Mouse (Mus musculus): ENCODE measurements at regions not wholly inside any gene's neighbourhood (a gene's known extent, or its start where the extent isn't known, plus 50 kb on each side); places are given as distances from the start of the nearest gene placed in this dataset.

DNA sequence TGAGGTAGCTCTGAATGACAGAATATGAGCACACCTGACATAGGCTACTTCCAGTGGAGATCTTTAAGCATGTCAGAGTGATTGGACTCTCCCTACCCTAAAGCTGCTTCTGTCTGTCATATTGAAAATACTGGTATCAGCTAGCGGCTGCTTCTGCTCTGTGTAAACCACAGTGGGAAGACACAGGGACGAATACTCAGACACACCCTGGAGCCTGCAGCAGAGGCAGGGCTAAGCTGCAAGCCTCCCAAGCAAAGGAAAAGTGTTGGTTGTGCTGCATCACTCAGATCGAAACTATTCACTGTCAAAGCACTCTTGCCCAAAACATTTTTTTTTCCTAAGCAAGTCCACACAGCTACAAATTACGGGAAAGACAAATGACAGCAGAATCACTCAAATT, 270.4 kb downstream of the Cd47 start:
- no peak for ATAC-seq (ENCODE audit: extremely low read depth, insufficient number of reproducible peaks, low FRiP score, poor library complexity, severe bottlenecking)

GRCm38 (mm10) chr16:50072853-50073360, 272.6 kb downstream of the Cd47 start:
- no peak for ATAC-seq (ENCODE audit: extremely low read depth, insufficient number of reproducible peaks, low FRiP score, poor library complexity, severe bottlenecking)

- ATAC-seq (ENCODE audit: extremely low read depth, insufficient number of reproducible peaks, low FRiP score, poor library complexity, severe bottlenecking): peak; percentile 71; the same call in 1 of the 2 replicates
Measured at GRCm38 (mm10) chr16:50073979-50074378, 273.6 kb downstream of the Cd47 start.

DNA sequence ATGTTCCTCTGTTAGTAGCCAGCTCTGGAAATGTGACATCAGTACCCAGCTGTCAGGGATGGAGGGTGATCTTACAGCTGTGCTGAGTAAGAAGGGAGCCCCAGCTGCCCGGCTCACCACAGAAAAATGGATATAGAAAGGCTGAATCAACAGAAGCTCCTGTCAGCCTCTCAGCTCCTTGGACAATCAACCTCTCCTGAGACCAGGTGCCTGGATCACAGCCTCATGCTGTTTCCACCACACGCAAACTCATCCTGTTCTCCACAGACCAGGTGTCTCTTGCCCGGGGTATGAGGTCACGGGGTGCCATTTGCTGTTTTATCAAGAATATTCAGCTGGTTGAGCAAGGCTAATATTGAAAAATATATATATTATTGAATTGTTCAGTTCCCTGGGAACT, 275.3 kb downstream of the Cd47 start:
- no peak for ATAC-seq (ENCODE audit: extremely low read depth, insufficient number of reproducible peaks, low FRiP score, poor library complexity, severe bottlenecking)

- no peak for ATAC-seq (ENCODE audit: extremely low read depth, insufficient number of reproducible peaks, low FRiP score, poor library complexity, severe bottlenecking)
Measured at GRCm38 (mm10) chr16:50081511-50081910, 281.2 kb downstream of the Cd47 start.

DNA sequence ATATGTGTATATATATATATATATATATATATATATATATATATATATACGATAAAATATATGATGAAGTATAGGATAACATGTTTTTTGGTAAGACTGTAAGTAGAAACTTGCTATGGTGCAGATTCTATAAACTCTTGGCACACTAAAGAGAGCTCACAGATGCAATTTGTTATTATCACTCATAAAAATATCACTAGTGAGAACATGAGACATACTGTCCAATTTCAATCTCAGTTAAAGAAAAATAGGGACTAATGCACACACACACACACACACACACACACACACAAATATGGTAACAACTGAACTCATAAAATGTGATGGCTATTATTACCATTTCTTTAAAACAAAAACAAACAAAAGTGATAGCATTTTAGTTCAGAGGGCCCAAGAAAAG, 292.0 kb downstream of the Cd47 start:
- no peak for ATAC-seq (ENCODE audit: extremely low read depth, insufficient number of reproducible peaks, low FRiP score, poor library complexity, severe bottlenecking)

DNA sequence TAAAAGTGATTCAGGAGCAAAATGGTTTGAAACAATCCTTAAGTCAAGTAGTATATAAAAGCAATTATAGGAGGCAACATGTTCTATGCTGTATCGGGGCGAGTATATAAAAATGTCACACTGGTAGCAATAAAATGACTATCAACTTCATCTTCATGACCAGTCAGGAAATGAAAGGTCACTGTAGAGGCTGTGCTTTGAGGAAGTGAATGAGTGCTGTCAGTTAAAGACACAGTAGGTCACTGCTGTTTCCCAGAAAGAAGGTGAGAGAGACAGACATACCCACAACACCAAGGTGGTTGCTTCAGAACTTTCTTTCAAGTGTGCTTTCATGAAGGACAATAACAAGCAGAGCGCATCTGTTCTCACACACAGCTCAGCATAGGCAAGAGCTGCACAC, 292.4 kb downstream of the Cd47 start:
- ATAC-seq (ENCODE audit: extremely low read depth, insufficient number of reproducible peaks, low FRiP score, poor library complexity, severe bottlenecking): no peak

- ATAC-seq (ENCODE audit: extremely low read depth, insufficient number of reproducible peaks, low FRiP score, poor library complexity, severe bottlenecking): no peak
Measured at GRCm38 (mm10) chr16:50095858-50096551, 295.7 kb downstream of the Cd47 start.

- ATAC-seq (ENCODE audit: extremely low read depth, insufficient number of reproducible peaks, low FRiP score, poor library complexity, severe bottlenecking): no peak
Measured at GRCm38 (mm10) chr16:50096563-50096962, 296.2 kb downstream of the Cd47 start.

GRCm38 (mm10) chr16:50103340-50103739, 303.0 kb downstream of the Cd47 start:
- ATAC-seq (ENCODE audit: extremely low read depth, insufficient number of reproducible peaks, low FRiP score, poor library complexity, severe bottlenecking): no peak

DNA sequence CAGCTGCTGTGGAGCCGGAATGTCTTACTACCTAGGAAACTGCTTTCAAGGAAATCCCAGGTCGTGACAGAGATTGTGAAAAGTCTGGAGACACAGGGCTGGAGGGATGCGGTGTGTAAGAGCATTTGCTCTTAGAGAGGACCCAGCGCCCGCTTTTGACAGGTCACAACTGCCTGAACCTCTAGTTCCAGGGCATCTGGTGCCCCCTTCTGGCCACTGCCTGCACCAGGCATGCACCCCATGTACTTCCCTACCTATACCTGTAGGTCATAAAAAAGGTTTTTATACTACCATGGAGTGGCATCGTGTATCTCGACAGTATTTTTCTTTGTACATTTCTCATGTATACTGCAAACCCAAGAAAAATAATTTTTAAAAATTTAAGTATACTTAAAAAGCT, 314.0 kb downstream of the Bbx start:
- no peak for ATAC-seq (ENCODE audit: extremely low read depth, insufficient number of reproducible peaks, low FRiP score, poor library complexity, severe bottlenecking)

- no peak for ATAC-seq (ENCODE audit: extremely low read depth, insufficient number of reproducible peaks, low FRiP score, poor library complexity, severe bottlenecking)
Measured at GRCm38 (mm10) chr16:50122460-50122859, 309.7 kb downstream of the Bbx start.

DNA sequence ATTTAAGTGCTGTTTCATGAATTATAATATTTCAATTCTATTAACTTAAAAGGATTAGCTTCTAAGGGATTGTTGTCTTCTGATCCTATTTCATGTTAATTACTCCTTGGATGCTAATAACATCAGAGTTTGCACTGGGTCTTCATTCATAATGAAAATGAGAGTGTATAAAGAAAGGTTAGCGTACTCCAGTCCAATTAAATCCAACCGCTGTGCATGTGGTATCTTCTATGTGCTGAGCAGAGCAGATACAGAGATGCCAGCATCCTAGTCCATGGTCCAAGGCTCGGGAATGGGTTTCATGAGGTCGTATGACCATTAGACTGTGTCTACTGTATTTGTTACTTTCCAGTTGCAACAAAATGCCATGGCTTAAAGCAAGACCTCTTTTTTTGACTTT, 307.5 kb downstream of the Bbx start:
- no peak for ATAC-seq (ENCODE audit: extremely low read depth, insufficient number of reproducible peaks, low FRiP score, poor library complexity, severe bottlenecking)

- ATAC-seq (ENCODE audit: extremely low read depth, insufficient number of reproducible peaks, low FRiP score, poor library complexity, severe bottlenecking): no peak
Measured at GRCm38 (mm10) chr16:50125564-50125963, 306.6 kb downstream of the Bbx start.

DNA sequence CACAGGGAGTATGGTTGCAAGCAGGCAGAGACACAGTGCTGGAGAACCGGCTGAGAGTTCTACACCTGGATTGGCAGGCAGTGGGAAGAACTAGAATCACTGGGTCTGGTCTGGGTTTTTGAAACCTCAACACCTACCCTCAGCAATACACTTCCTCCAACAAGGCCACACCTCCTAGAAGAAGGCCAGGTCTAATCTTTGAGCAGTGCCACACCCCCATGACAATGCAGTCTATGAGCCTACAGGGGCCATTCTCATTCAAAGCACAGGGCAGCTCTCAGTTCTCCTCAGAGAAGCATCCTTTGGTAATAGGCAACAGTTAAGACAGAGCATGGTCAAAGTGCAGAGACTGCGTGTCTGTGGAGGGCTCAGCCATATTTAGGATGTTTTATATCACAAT, 300.8 kb downstream of the Bbx start:
- no peak for ATAC-seq (ENCODE audit: extremely low read depth, insufficient number of reproducible peaks, low FRiP score, poor library complexity, severe bottlenecking)

Data from neutrophil, adult 5-6 weeks (primary cell).